Mouse (Mus musculus): ENCODE data around the gene Kpnb1. TPM values are rescaled to one million over a fixed set of nuclear protein-coding genes. Genes with fewer than 3 reads are reported as not detected.

The Kpnb1 gene
- polyA plus RNA-seq, 1 experiment from 2014 or later: 55.1 TPM

DNA sequence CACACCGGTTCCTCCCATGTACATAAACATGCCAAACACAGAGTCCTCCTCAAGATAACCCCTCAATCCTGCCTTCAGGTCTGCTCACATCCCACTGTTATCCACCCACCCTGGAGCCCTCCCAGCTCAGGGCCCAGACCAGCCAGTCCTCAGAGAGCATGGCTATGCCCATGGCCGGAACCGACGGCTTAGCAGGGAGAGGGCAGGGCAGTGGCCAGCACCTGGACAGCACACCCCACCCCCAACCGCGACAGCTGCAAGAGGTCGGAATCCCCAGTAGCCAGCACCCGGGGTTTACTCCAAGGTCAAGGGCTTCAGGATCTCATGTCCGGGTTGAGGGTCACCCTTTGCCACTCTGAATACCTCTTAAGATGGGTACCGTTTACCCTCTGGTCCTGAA lies 67.5 kb downstream of the Kpnb1 start:
- no peak; the same call in 1 of the 2 replicates for ATAC-seq (replicated peaks; ENCODE audit: low FRiP score)
- no peak overlapping the region for H3K27ac ChIP-seq
- H3K9ac ChIP-seq: no peak overlapping the region
- H3K4me3 ChIP-seq (replicated peaks): no peak overlapping the region
- no peaks in the 10 kb centered on the region for H3K9me3 ChIP-seq (replicated peaks)
- peaks cover 29% of the 10 kb centered on the region for H3K4me1 ChIP-seq
- H3K27me3 ChIP-seq: peaks cover 42% of the 10 kb centered on the region
- WGBS: 51% methylated on average over 10 of the region's 10 CpGs
- no peaks in the 10 kb centered on the region for H3K36me3 ChIP-seq
- H3K4me2 ChIP-seq: no peak overlapping the region

DNA sequence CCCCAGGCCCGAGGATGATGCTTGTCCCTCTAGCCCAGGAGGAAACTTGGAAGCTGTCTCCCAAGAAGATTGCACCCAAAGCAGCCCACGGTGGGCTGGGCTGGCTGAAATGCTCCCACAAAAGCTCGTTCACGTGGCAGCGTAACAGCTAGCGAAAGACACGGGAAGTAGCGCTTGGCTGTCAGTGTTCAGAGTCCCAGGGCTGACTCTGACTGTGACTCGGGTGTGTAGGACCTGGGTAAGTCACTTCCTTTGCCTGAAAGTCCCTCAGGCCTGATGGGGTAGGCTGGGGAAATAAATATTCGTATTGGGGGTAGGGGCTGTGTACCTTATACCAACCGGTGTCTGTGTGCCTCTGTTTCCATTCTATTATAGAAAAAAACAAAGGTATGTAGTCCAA lies 71.9 kb downstream of the Kpnb1 start:
- peaks cover 73% of the 10 kb centered on the region for H3K27me3 ChIP-seq
- H3K4me2 ChIP-seq: peak overlapping the region; percentile 75
- no peaks in the 10 kb centered on the region for H3K9me3 ChIP-seq (replicated peaks)
- ATAC-seq (replicated peaks; ENCODE audit: low FRiP score): no peak
- no peaks in the 10 kb centered on the region for H3K36me3 ChIP-seq
- H3K27ac ChIP-seq: no peak overlapping the region
- H3K4me3 ChIP-seq (replicated peaks): peak overlapping the region; percentile 45
- no peak overlapping the region for H3K9ac ChIP-seq
- WGBS: 9% methylated on average over 11 of the region's 11 CpGs
- peaks cover 36% of the 10 kb centered on the region for H3K4me1 ChIP-seq

DNA sequence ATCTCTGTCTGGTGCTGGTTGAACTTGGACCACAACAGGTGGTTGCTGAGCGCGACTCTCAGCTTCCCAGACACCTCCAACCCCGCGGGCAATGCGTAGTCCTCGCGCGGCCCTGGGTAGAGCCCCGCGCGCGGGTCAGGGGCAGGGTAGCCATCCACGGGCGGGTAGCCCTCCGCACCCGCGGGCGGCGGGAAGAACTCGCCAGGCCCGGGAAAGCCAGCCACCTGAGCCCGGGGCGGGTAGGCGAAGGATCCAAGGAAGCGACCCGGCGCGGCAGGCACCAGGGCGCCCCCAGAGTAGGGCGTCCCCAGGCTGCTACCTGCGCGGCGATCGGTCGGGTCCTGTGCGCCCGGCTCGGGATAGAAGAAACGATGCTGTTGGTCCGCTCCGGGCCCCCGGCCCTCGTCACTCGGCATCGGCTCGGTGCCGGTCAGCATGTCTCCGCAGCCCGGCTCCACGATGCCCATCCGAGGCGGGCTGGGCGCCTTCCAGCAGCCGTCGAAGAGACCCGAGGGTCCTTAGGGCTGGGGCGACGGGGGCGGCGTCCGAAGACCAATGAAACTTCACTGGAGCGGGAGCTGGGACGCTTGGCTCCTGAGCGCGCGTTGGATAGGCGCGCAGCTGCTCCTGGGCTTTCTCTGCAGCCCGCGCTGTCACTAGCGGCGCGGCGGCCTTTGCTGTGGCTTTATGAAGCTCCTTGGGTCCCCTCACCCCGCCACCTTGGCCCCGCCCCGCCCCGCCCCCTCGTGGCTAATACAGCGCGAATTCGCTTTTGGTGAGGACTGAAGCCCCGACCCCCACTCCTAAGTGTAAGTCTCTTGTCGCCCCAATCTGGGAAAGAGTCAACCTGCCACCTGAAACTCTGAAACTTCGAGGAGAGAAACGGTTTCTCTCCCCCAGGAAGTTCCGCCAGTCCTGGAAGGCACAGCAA lies 72.7 kb downstream of the Kpnb1 start, which contains the start of gene Tbx21:
Gene Tbx21 (minus strand): TSS at position 661 of the 931 bp plus-strand sequence.
- Histone ChIP-seq H3K4me2 (peak within 1 kb of the TSS; percentile 75), H3K36me3 (no peaks in the 10 kb centered on the region), H3K9ac (peak within 1 kb of the TSS; percentile 1; the same call in 1 of the 2 replicates), H3K4me3 (replicated peaks) (peak within 1 kb of the TSS; percentile 45), H3K4me1 (peaks cover 28% of the 10 kb centered on the region), H3K27ac (no peak within 1 kb of the TSS), H3K9me3 (replicated peaks) (no peaks in the 10 kb centered on the region), H3K27me3 (peaks cover 73% of the 10 kb centered on the region)
- under 1% methylated on average over 86 of the region's 87 CpGs for WGBS
- no peak; the same call in 1 of the 2 replicates for ATAC-seq (replicated peaks; ENCODE audit: low FRiP score)

DNA sequence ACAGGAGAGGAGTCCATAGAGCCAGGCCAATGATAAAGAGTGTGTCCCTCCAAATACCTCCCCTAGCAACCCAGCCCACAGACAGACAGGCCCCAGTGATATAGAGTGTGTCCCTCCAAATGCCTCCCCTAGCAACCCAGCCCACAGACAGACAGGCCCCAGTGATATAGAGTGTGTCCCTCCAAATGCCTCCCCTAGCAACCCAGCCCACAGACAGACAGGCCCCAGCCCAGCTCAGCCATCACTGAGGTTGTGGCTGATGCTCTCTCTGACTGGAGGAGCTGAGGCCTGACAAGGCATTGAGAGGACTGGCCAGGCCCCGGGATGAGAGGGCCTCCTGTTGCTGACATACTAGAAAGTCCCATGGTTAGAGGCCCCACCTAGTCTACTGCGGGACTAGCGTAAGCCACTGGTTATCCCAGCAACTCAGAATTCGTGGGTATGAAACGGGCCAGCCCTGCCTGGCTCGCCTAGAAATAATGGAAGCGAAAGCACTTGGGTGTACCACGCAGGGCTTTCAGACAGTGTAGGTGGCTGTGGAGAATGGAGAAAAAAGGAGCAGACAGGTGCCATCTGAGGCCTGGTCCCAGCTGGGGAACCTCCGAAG lies 75.1 kb downstream of the Kpnb1 start:
- peaks cover 23% of the 10 kb centered on the region for H3K4me1 ChIP-seq
- no peak overlapping the region for H3K27ac ChIP-seq
- no peaks in the 10 kb centered on the region for H3K36me3 ChIP-seq
- no peak overlapping the region for H3K9ac ChIP-seq
- no peak overlapping the region for H3K4me3 ChIP-seq (replicated peaks)
- no peak for ATAC-seq (replicated peaks; ENCODE audit: low FRiP score)
- WGBS: 83% methylated on average over 9 of the region's 9 CpGs
- peaks cover 56% of the 10 kb centered on the region for H3K27me3 ChIP-seq
- no peak overlapping the region for H3K4me2 ChIP-seq
- no peaks in the 10 kb centered on the region for H3K9me3 ChIP-seq (replicated peaks)

Small RNA genes within 50 kb of the gene (microRNA-seq; reads per million reads assigned to microRNA genes)
- gene Mir7235: not detected

Other genes with a start within 250 kb of the Kpnb1 start
- 34.3 and 42.6 TPM in 2 replicates for gene Pnpo, start 243.9 kb downstream of the Kpnb1 start, polyA plus RNA-seq (2015; fragmentation: Nextera tagmentation; extraction: Ambion mirVana)
- gene Sp2, start 204.9 kb downstream of the Kpnb1 start, polyA plus RNA-seq (2015; fragmentation: Nextera tagmentation; extraction: Ambion mirVana): 19.9 and 22.7 TPM in 2 replicates
- gene Sp6, start 174.5 kb downstream of the Kpnb1 start, polyA plus RNA-seq (2015; fragmentation: Nextera tagmentation; extraction: Ambion mirVana): 1.4 and 1.5 TPM in 2 replicates
- 38.2 and 38.8 TPM in 2 replicates for gene Scrn2, start 157.9 kb downstream of the Kpnb1 start, polyA plus RNA-seq (2015; fragmentation: Nextera tagmentation; extraction: Ambion mirVana)
- 1.0 and 1.5 TPM in 2 replicates for gene Lrrc46, start 146.5 kb downstream of the Kpnb1 start, polyA plus RNA-seq (2015; fragmentation: Nextera tagmentation; extraction: Ambion mirVana)
- 90.0 and 91.3 TPM in 2 replicates for gene Mrpl10, start 146.3 kb downstream of the Kpnb1 start, polyA plus RNA-seq (2015; fragmentation: Nextera tagmentation; extraction: Ambion mirVana)
- 8.8 and 12.7 TPM in 2 replicates for gene Osbpl7, start 137.3 kb downstream of the Kpnb1 start, polyA plus RNA-seq (2015; fragmentation: Nextera tagmentation; extraction: Ambion mirVana)
- gene Tbx21, start 72.5 kb downstream of the Kpnb1 start, polyA plus RNA-seq (2015; fragmentation: Nextera tagmentation; extraction: Ambion mirVana): 0.14 and 0.27 TPM in 2 replicates
- 5.5 and 5.8 TPM in 2 replicates for gene Tbkbp1, start 36.4 kb downstream of the Kpnb1 start, polyA plus RNA-seq (2015; fragmentation: Nextera tagmentation; extraction: Ambion mirVana)
- gene Npepps, start 92.8 kb upstream of the Kpnb1 start, polyA plus RNA-seq (2015; fragmentation: Nextera tagmentation; extraction: Ambion mirVana): 76.9 and 88.5 TPM in 2 replicates
- gene Mrpl45, start 127.8 kb upstream of the Kpnb1 start, polyA plus RNA-seq (2015; fragmentation: Nextera tagmentation; extraction: Ambion mirVana): 52.4 and 54.1 TPM in 2 replicates
- gene Gpr179, start 164.2 kb upstream of the Kpnb1 start, polyA plus RNA-seq (2015; fragmentation: Nextera tagmentation; extraction: Ambion mirVana): 0.10 and 0.53 TPM in 2 replicates
- gene Socs7, start 174.7 kb upstream of the Kpnb1 start, polyA plus RNA-seq (2015; fragmentation: Nextera tagmentation; extraction: Ambion mirVana): 3.8 and 3.9 TPM in 2 replicates
- 4.6 and 5.9 TPM in 2 replicates for gene Arhgap23, start 227.7 kb upstream of the Kpnb1 start, polyA plus RNA-seq (2015; fragmentation: Nextera tagmentation; extraction: Ambion mirVana)

Measured in kidney, embryonic 15.5 days (tissue).